Mouse (Mus musculus): Measurements from ENCODE around the gene Pbx4. TPM values are rescaled to one million over a fixed set of nuclear protein-coding genes. Genes with fewer than 3 reads are reported as not detected.

Gene Pbx4
- polyA plus RNA-seq, 1 experiment from 2014 or later = 10.0 TPM

- WGBS = 78% methylated on average over 7 of the region's 7 CpGs
Observed at GRCm38 (mm10) chr8:69850926-69851506, 18.7 kb downstream of the Pbx4 start.

GRCm38 (mm10) chr8:69853869-69854268 is 21.6 kb downstream of the Pbx4 start:
- no peak for ATAC-seq (ENCODE audit: insufficient number of reproducible peaks, insufficient read depth, low FRiP score, low TSS enrichment, low read depth)
- Histone ChIP-seq H3K27ac (no peak overlapping the region), H3K9ac (replicated peaks) (no peak overlapping the region), H3K36me3 (no peaks in the 10 kb centered on the region), H3K4me3 (replicated peaks) (no peak overlapping the region), H3K9me3 (peaks cover 4% of the 10 kb centered on the region; the same call in 1 of the 2 replicates), H3K4me2 (no peak overlapping the region), H3K4me1 (replicated peaks) (no peaks in the 10 kb centered on the region), H3K27me3 (no peaks in the 10 kb centered on the region)
- WGBS = 92% methylated on average over 10 of the region's 10 CpGs

More at GRCm38 (mm10) chr8:69850926-69851506, 18.7 kb downstream of the Pbx4 start:
- ATAC-seq (ENCODE audit: insufficient number of reproducible peaks, insufficient read depth, low FRiP score, low TSS enrichment, low read depth) = no peak
- Histone ChIP-seq H3K9ac (replicated peaks) (no peak overlapping the region), H3K36me3 (no peaks in the 10 kb centered on the region), H3K27me3 (no peaks in the 10 kb centered on the region), H3K9me3 (peaks cover 4% of the 10 kb centered on the region; the same call in 1 of the 2 replicates), H3K27ac (no peak overlapping the region), H3K4me1 (replicated peaks) (no peaks in the 10 kb centered on the region), H3K4me3 (replicated peaks) (no peak overlapping the region), H3K4me2 (no peak overlapping the region)

GRCm38 (mm10) chr8:69860807-69861206 is 28.5 kb downstream of the Pbx4 start:
- Histone ChIP-seq H3K9me3 (no peaks in the 10 kb centered on the region), H3K27me3 (no peaks in the 10 kb centered on the region), H3K4me3 (replicated peaks) (no peak overlapping the region), H3K27ac (no peak overlapping the region), H3K4me1 (replicated peaks) (no peaks in the 10 kb centered on the region), H3K9ac (replicated peaks) (0 out of 2 replicates have a peak overlapping the region, but pooled peaks have one; percentile 18), H3K36me3 (0 out of 2 replicates have a peak, but pooled peaks cover 8% of the 10 kb centered on the region), H3K4me2 (no peak overlapping the region)
- WGBS = 63% methylated on average over 4 of the region's 4 CpGs
- ATAC-seq (ENCODE audit: insufficient number of reproducible peaks, insufficient read depth, low FRiP score, low TSS enrichment, low read depth) = no peak

GRCm38 (mm10) chr8:69861251-69861650 is 29.0 kb downstream of the Pbx4 start:
- 67% methylated on average over 2 of the region's 2 CpGs for WGBS
- H3K9ac ChIP-seq (replicated peaks) = 0 out of 2 replicates have a peak overlapping the region, but pooled peaks have one; percentile 18
- no peak overlapping the region for H3K27ac ChIP-seq
- H3K4me1 ChIP-seq (replicated peaks) = no peaks in the 10 kb centered on the region
- no peak overlapping the region for H3K4me2 ChIP-seq
- 0 out of 2 replicates have a peak, but pooled peaks cover 8% of the 10 kb centered on the region for H3K36me3 ChIP-seq
- H3K4me3 ChIP-seq (replicated peaks) = no peak overlapping the region
- no peaks in the 10 kb centered on the region for H3K9me3 ChIP-seq
- ATAC-seq (ENCODE audit: insufficient number of reproducible peaks, insufficient read depth, low FRiP score, low TSS enrichment, low read depth) = no peak
- no peaks in the 10 kb centered on the region for H3K27me3 ChIP-seq

- no peak for ATAC-seq (ENCODE audit: insufficient number of reproducible peaks, insufficient read depth, low FRiP score, low TSS enrichment, low read depth)
- Histone ChIP-seq H3K4me1 (replicated peaks) (no peaks in the 10 kb centered on the region), H3K36me3 (0 out of 2 replicates have a peak, but pooled peaks cover 8% of the 10 kb centered on the region), H3K4me3 (replicated peaks) (no peak overlapping the region), H3K27ac (no peak overlapping the region), H3K9ac (replicated peaks) (no peak overlapping the region), H3K4me2 (no peak overlapping the region), H3K27me3 (no peaks in the 10 kb centered on the region), H3K9me3 (no peaks in the 10 kb centered on the region)
- WGBS = 87% methylated on average over 5 of the region's 5 CpGs
Observed at GRCm38 (mm10) chr8:69863387-69864020, 31.2 kb downstream of the Pbx4 start.

GRCm38 (mm10) chr8:69864180-69864579 is 31.9 kb downstream of the Pbx4 start:
- no peaks in the 10 kb centered on the region for H3K4me1 ChIP-seq (replicated peaks)
- no peak overlapping the region for H3K4me2 ChIP-seq
- H3K9ac ChIP-seq (replicated peaks) = no peak overlapping the region
- H3K27ac ChIP-seq = no peak overlapping the region
- no peaks in the 10 kb centered on the region for H3K27me3 ChIP-seq
- H3K4me3 ChIP-seq (replicated peaks) = no peak overlapping the region
- WGBS = 73% methylated on average over 5 of the region's 5 CpGs
- H3K36me3 ChIP-seq = 0 out of 2 replicates have a peak, but pooled peaks cover 8% of the 10 kb centered on the region
- no peak for ATAC-seq (ENCODE audit: insufficient number of reproducible peaks, insufficient read depth, low FRiP score, low TSS enrichment, low read depth)
- no peaks in the 10 kb centered on the region for H3K9me3 ChIP-seq

- no peak overlapping the region for H3K4me3 ChIP-seq (replicated peaks)
- H3K4me2 ChIP-seq = no peak overlapping the region
- H3K36me3 ChIP-seq = 0 out of 2 replicates have a peak, but pooled peaks cover 5% of the 10 kb centered on the region
- H3K9me3 ChIP-seq = no peaks in the 10 kb centered on the region
- WGBS = 72% methylated on average over 5 of the region's 5 CpGs
- no peaks in the 10 kb centered on the region for H3K4me1 ChIP-seq (replicated peaks)
- no peaks in the 10 kb centered on the region; the same call in 1 of the 2 replicates for H3K27me3 ChIP-seq
- no peak overlapping the region for H3K9ac ChIP-seq (replicated peaks)
- no peak for ATAC-seq (ENCODE audit: insufficient number of reproducible peaks, insufficient read depth, low FRiP score, low TSS enrichment, low read depth)
- H3K27ac ChIP-seq = no peak overlapping the region
Observed at GRCm38 (mm10) chr8:69867696-69868326, 35.5 kb downstream of the Pbx4 start.

GRCm38 (mm10) chr8:69870003-69870765 is 37.9 kb downstream of the Pbx4 start:
- whole genome bisulfite sequencing = 84% methylated on average over 11 of the region's 11 CpGs
- Histone ChIP-seq H3K27me3 (no peaks in the 10 kb centered on the region; the same call in none of the 2 replicates), H3K4me1 (replicated peaks) (no peaks in the 10 kb centered on the region), H3K36me3 (no peaks in the 10 kb centered on the region), H3K4me3 (replicated peaks) (no peak overlapping the region), H3K27ac (no peak overlapping the region), H3K9me3 (no peaks in the 10 kb centered on the region), H3K9ac (replicated peaks) (no peak overlapping the region), H3K4me2 (no peak overlapping the region)
- no peak for ATAC-seq (ENCODE audit: insufficient number of reproducible peaks, insufficient read depth, low FRiP score, low TSS enrichment, low read depth)

GRCm38 (mm10) chr8:69870907-69871306 is 38.6 kb downstream of the Pbx4 start:
- Histone ChIP-seq H3K27me3 (peaks cover 1% of the 10 kb centered on the region), H3K36me3 (no peaks in the 10 kb centered on the region), H3K4me3 (replicated peaks) (no peak overlapping the region), H3K4me1 (replicated peaks) (no peaks in the 10 kb centered on the region), H3K4me2 (no peak overlapping the region), H3K27ac (no peak overlapping the region), H3K9me3 (no peaks in the 10 kb centered on the region), H3K9ac (replicated peaks) (no peak overlapping the region)
- 82% methylated on average over 6 of the region's 6 CpGs for WGBS
- 0 out of 2 replicates have a peak, but pooled peaks have one; percentile 22 for ATAC-seq (ENCODE audit: insufficient number of reproducible peaks, insufficient read depth, low FRiP score, low TSS enrichment, low read depth)

- no peaks in the 10 kb centered on the region for H3K9me3 ChIP-seq
- H3K4me2 ChIP-seq = no peak overlapping the region
- no peaks in the 10 kb centered on the region for H3K36me3 ChIP-seq
- H3K27ac ChIP-seq = no peak overlapping the region
- H3K4me1 ChIP-seq (replicated peaks) = no peaks in the 10 kb centered on the region
- H3K4me3 ChIP-seq (replicated peaks) = no peak overlapping the region
- H3K9ac ChIP-seq (replicated peaks) = no peak overlapping the region
- H3K27me3 ChIP-seq = peaks cover 34% of the 10 kb centered on the region
- WGBS = 12% methylated on average over 9 of the region's 9 CpGs
- ATAC-seq (ENCODE audit: insufficient number of reproducible peaks, insufficient read depth, low FRiP score, low TSS enrichment, low read depth) = no peak
Observed at GRCm38 (mm10) chr8:69874155-69874554, 41.9 kb downstream of the Pbx4 start.

GRCm38 (mm10) chr8:69874654-69875053 is 42.4 kb downstream of the Pbx4 start:
- no peaks in the 10 kb centered on the region for H3K36me3 ChIP-seq
- H3K9me3 ChIP-seq = no peaks in the 10 kb centered on the region
- no peaks in the 10 kb centered on the region for H3K4me1 ChIP-seq (replicated peaks)
- WGBS = 84% methylated on average over 13 of the region's 13 CpGs
- no peak for ATAC-seq (ENCODE audit: insufficient number of reproducible peaks, insufficient read depth, low FRiP score, low TSS enrichment, low read depth)
- H3K9ac ChIP-seq (replicated peaks) = no peak overlapping the region
- no peak overlapping the region for H3K4me3 ChIP-seq (replicated peaks)
- H3K27ac ChIP-seq = no peak overlapping the region
- H3K4me2 ChIP-seq = no peak overlapping the region
- H3K27me3 ChIP-seq = peaks cover 39% of the 10 kb centered on the region
